Mouse (Mus musculus) cortical plate, adult 2 months (tissue): Measurements from ENCODE around the gene Ptprt.

Experiments used
- CTCF ChIP-seq: fragments of 200-500 bp; IDR thresholded peaks from 2 replicates; pipeline ENCODE4 v1.5.1; 2011; ENCODE audit warnings: mild to moderate bottlenecking, control low read depth, low read length; ENCODE audit not compliant: insufficient read depth; ENCODE audit errors: extremely low read depth
- POLR2A ChIP-seq: fragments of 200-500 bp; IDR thresholded peaks from 2 replicates; pipeline ENCODE4 v1.6.1; 2011; ENCODE audit warnings: mild to moderate bottlenecking, low read length, control low read depth; ENCODE audit not compliant: insufficient read depth; ENCODE audit errors: extremely low read depth

- TF ChIP-seq CTCF: no peak
- no peak for TF ChIP-seq POLR2A
Observed at GRCm38 (mm10) chr2:162181826-162182225, 479.1 kb downstream of the Ptprt start.
